Mouse (Mus musculus) myocyte (in vitro differentiated cells): Measurements from ENCODE around the gene Olfr1420. TPM values are rescaled to one million over a fixed set of nuclear protein-coding genes. Genes with fewer than 3 reads are reported as not detected.

Source experiments
- H3K27me3 ChIP-seq: one replicate; pipeline ENCODE4 v1.6.1; 2011; ENCODE audit not compliant: control insufficient read depth, insufficient read depth, insufficient read length
- H3K36me3 ChIP-seq: one replicate; pipeline ENCODE4 v1.6.1; 2011; ENCODE audit not compliant: control insufficient read depth, insufficient read depth
- H3K4me2 ChIP-seq: one replicate; pipeline ENCODE4 v1.6.1; 2011; ENCODE audit warnings: low read depth, control low read depth
- H3K4me3 ChIP-seq: one replicate; pipeline ENCODE4 v1.5.1; 2011; ENCODE audit warnings: mild to moderate bottlenecking, control low read depth, moderate library complexity
- H3K79me2 ChIP-seq: one replicate; pipeline ENCODE4 v1.6.1; 2011; ENCODE audit not compliant: control insufficient read depth, insufficient read depth
- H3ac ChIP-seq: one replicate; pipeline ENCODE4 v1.6.1; 2011; ENCODE audit not compliant: control insufficient read depth, insufficient read length
- CEBPB ChIP-seq: IDR thresholded peaks from 2 replicates; pipeline ENCODE4 v1.6.1; 2011; ENCODE audit warnings: mild to moderate bottlenecking, moderate library complexity; ENCODE audit not compliant: poor library complexity, insufficient read depth, severe bottlenecking
- E2F4 ChIP-seq: IDR thresholded peaks from one replicate; pipeline ENCODE4 v1.6.1; 2011; ENCODE audit warnings: mild to moderate bottlenecking, control low read depth, moderate library complexity; ENCODE audit not compliant: insufficient read depth
- MAX ChIP-seq: IDR thresholded peaks from one replicate; pipeline ENCODE4 v1.6.1; 2011; ENCODE audit warnings: low read depth, mild to moderate bottlenecking, control low read depth
- MYOD1 ChIP-seq, 3 experiments: IDR thresholded peaks; one replicate each; pipeline ENCODE4 v1.6.1; 2011; ENCODE audit warnings: control low read depth in 2 of 3, low read depth in 2 of 3, mild to moderate bottlenecking in 2 of 3, moderate library complexity in 1 of 3; ENCODE audit not compliant: insufficient read length in 2 of 3, control insufficient read depth in 1 of 3
- MYOG ChIP-seq, 3 experiments: IDR thresholded peaks; one replicate each; pipeline ENCODE4 v1.6.1; 2011; ENCODE audit warnings: control low read depth in 2 of 3, low read depth in 2 of 3, mild to moderate bottlenecking in 2 of 3; ENCODE audit not compliant: insufficient read length in 2 of 3, control insufficient read depth in 1 of 3, insufficient read depth in 1 of 3
- POLR2A ChIP-seq: IDR thresholded peaks from one replicate; pipeline ENCODE4 v1.6.1; 2011; ENCODE audit warnings: low read depth, mild to moderate bottlenecking, control low read depth, moderate library complexity; ENCODE audit not compliant: insufficient read length
- POLR2AphosphoS2 ChIP-seq: IDR thresholded peaks from one replicate; pipeline ENCODE4 v1.6.1; 2011; ENCODE audit warnings: low read depth, control low read depth; ENCODE audit not compliant: insufficient read length
- REST ChIP-seq: IDR thresholded peaks from one replicate; pipeline ENCODE4 v1.6.1; 2011; ENCODE audit warnings: mild to moderate bottlenecking, control low read depth, moderate library complexity; ENCODE audit not compliant: insufficient read depth, insufficient read length
- SRF ChIP-seq: IDR thresholded peaks from one replicate; pipeline ENCODE4 v1.6.1; 2011; ENCODE audit warnings: low read depth; ENCODE audit not compliant: control insufficient read depth, insufficient read length
- TCF12 ChIP-seq: IDR thresholded peaks from one replicate; pipeline ENCODE4 v1.6.1; 2011; ENCODE audit warnings: mild to moderate bottlenecking, control low read depth; ENCODE audit not compliant: poor library complexity, insufficient read depth, severe bottlenecking
- TCF3 ChIP-seq: IDR thresholded peaks from one replicate; pipeline ENCODE4 v1.6.1; 2011; ENCODE audit warnings: low read depth, control low read depth; ENCODE audit not compliant: insufficient read length
- USF1 ChIP-seq: IDR thresholded peaks from one replicate; pipeline ENCODE4 v1.6.1; 2011; ENCODE audit warnings: low read depth, mild to moderate bottlenecking, control low read depth, moderate library complexity
- polyA plus RNA-seq: library from polyadenylated mRNA; unstranded; fragments of >200 nt; fragmentation: generic; extraction: Trizol; gene quantifications from one replicate; pipeline ENCODE4 v1.2.1, GENCODE M21; 2012; ENCODE audit warnings: missing spikeins

Olfr1420 gene
- polyA plus RNA-seq = not detected

GRCm38 (mm10) chr19:11886265-11886664 is at the start of gene Olfr1420:
TSS of gene Olfr1420 (plus strand) at chr19:11886565.
- H3ac ChIP-seq = no peak within 1 kb of the TSS
- H3K4me2 ChIP-seq = no peak within 1 kb of the TSS
- H3K4me3 ChIP-seq = no peak within 1 kb of the TSS
- TF ChIP-seq USF1 (no peak), REST (no peak), E2F4 (no peak), TCF12 (no peak), CEBPB (no peak), MYOG (IDR thresholded peaks at IDR 0.05; ENCODE audit: control insufficient read depth in 1 of 3, insufficient read depth in 1 of 3, insufficient read length in 2 of 3, low read depth in 2 of 3) (no peak), TCF3 (no peak), SRF (no peak), MYOD1 (IDR thresholded peaks at IDR 0.05; ENCODE audit: control insufficient read depth in 1 of 3, insufficient read length in 2 of 3, low read depth in 2 of 3) (no peak), MAX (no peak)
- no peaks in the 10 kb centered on the region for H3K79me2 ChIP-seq
- no peaks in the 10 kb centered on the region for H3K27me3 ChIP-seq
- H3K36me3 ChIP-seq = no peaks in the 10 kb centered on the region

DNA sequence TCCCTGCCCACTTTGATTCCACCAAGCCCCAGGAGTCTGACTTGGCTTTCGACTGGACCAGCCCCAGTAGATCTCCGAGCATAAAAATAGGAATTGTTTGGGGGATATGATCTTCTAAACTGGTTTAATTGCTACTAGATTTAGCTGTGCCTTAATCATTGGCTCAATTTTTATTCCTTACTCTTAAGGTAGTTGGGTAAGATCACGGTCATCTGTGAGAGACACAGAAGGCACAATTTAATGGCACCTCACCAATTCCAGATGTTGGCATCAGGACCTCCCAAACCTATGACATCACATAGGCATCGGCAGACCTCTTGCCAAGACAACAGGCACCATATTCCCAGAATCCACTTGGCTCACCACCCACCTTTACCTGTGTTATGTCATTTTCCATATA is 47.2 kb upstream of the Olfr1420 start, which contains the start of gene Olfr1417:
Olfr1417 (minus strand) TSS at position 101 of the 400 bp plus-strand sequence.
- Histone ChIP-seq H3K27me3 (no peaks in the 10 kb centered on the region), H3K4me2 (no peak within 1 kb of the TSS), H3K79me2 (no peaks in the 10 kb centered on the region), H3K36me3 (no peaks in the 10 kb centered on the region), H3ac (no peak within 1 kb of the TSS), H3K4me3 (no peak within 1 kb of the TSS)
- TF ChIP-seq TCF3 (no peak), E2F4 (no peak), POLR2A (no peak), SRF (no peak), POLR2AphosphoS2 (no peak), USF1 (no peak), CEBPB (no peak), MYOD1 (IDR thresholded peaks at IDR 0.05; ENCODE audit: control insufficient read depth in 1 of 3, insufficient read length in 2 of 3, low read depth in 2 of 3) (no peak), MAX (no peak), TCF12 (no peak), MYOG (IDR thresholded peaks at IDR 0.05; ENCODE audit: control insufficient read depth in 1 of 3, insufficient read depth in 1 of 3, insufficient read length in 2 of 3, low read depth in 2 of 3) (no peak)

- Histone ChIP-seq H3K4me2 (no peak overlapping the region), H3ac (no peak overlapping the region), H3K4me3 (no peak overlapping the region), H3K36me3 (no peaks in the 10 kb centered on the region), H3K79me2 (no peaks in the 10 kb centered on the region), H3K27me3 (no peaks in the 10 kb centered on the region)
- no peak for TF ChIP-seq USF1
- TF ChIP-seq MYOG (IDR thresholded peaks at IDR 0.05; ENCODE audit: control insufficient read depth in 1 of 3, insufficient read depth in 1 of 3, insufficient read length in 2 of 3, low read depth in 2 of 3) = no peak
- TF ChIP-seq MAX = no peak
- TF ChIP-seq E2F4 = no peak
- no peak for TF ChIP-seq POLR2A
- TF ChIP-seq POLR2AphosphoS2 = no peak
- no peak for TF ChIP-seq TCF12
- no peak for TF ChIP-seq CEBPB
- no peak for TF ChIP-seq MYOD1 (IDR thresholded peaks at IDR 0.05; ENCODE audit: control insufficient read depth in 1 of 3, insufficient read length in 2 of 3, low read depth in 2 of 3)
- no peak for TF ChIP-seq SRF
- no peak for TF ChIP-seq TCF3
- no peak for TF ChIP-seq REST
Measured at GRCm38 (mm10) chr19:11846333-11846732, 40.0 kb upstream of the Olfr1420 start.

DNA sequence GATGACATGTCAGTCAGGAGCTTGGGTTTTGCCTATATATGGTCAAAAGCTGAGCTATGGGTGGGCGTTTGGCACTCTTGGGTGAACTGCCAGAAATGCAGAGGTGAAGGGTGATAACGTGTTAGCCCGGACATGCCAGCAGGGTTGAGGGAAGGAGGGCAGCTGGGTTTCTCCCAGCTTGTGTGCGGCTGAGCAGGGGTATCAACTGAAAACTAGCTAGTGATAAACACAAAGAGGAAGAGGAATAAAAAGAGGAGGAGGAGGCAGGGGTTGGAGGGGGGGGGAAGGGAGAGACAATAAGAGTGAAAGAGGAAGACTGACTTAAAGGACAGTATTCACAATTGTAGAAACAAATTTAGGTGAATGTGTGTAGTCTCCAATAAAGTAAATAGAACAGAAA is 33.7 kb upstream of the Olfr1420 start:
- Histone ChIP-seq H3K4me2 (no peak overlapping the region), H3K79me2 (no peaks in the 10 kb centered on the region), H3K36me3 (no peaks in the 10 kb centered on the region), H3K27me3 (no peaks in the 10 kb centered on the region), H3K4me3 (no peak overlapping the region), H3ac (no peak overlapping the region)
- TF ChIP-seq CEBPB = no peak
- TF ChIP-seq MAX = no peak
- TF ChIP-seq TCF12 = no peak
- TF ChIP-seq TCF3 = no peak
- no peak for TF ChIP-seq POLR2AphosphoS2
- no peak for TF ChIP-seq USF1
- no peak for TF ChIP-seq MYOD1 (IDR thresholded peaks at IDR 0.05; ENCODE audit: control insufficient read depth in 1 of 3, insufficient read length in 2 of 3, low read depth in 2 of 3)
- TF ChIP-seq POLR2A = no peak
- TF ChIP-seq E2F4 = no peak
- no peak for TF ChIP-seq SRF

- Histone ChIP-seq H3K27me3 (no peaks in the 10 kb centered on the region), H3K36me3 (no peaks in the 10 kb centered on the region), H3K4me3 (no peak overlapping the region), H3ac (no peak overlapping the region), H3K79me2 (no peaks in the 10 kb centered on the region), H3K4me2 (no peak overlapping the region)
- no peak for TF ChIP-seq CEBPB
- TF ChIP-seq SRF = no peak
- no peak for TF ChIP-seq REST
- no peak for TF ChIP-seq POLR2A
- TF ChIP-seq MYOD1 (IDR thresholded peaks at IDR 0.05; ENCODE audit: control insufficient read depth in 1 of 3, insufficient read length in 2 of 3, low read depth in 2 of 3) = no peak
- TF ChIP-seq POLR2AphosphoS2 = no peak
- TF ChIP-seq USF1 = no peak
- TF ChIP-seq MYOG (IDR thresholded peaks at IDR 0.05; ENCODE audit: control insufficient read depth in 1 of 3, insufficient read depth in 1 of 3, insufficient read length in 2 of 3, low read depth in 2 of 3) = no peak
- TF ChIP-seq E2F4 = no peak
- no peak for TF ChIP-seq TCF12
- no peak for TF ChIP-seq MAX
- no peak for TF ChIP-seq TCF3
Measured at GRCm38 (mm10) chr19:11854821-11855220, 31.5 kb upstream of the Olfr1420 start.
